Mouse (Mus musculus) cortical plate, adult 2 months (tissue): ENCODE measurements around the gene Snx25.

ENCODE experiments used
- CTCF ChIP-seq: fragments of 200-500 bp; IDR thresholded peaks from 2 replicates; pipeline ENCODE4 v1.5.1; 2011; ENCODE audit warnings: mild to moderate bottlenecking, control low read depth, low read length; ENCODE audit not compliant: insufficient read depth; ENCODE audit errors: extremely low read depth
- POLR2A ChIP-seq: fragments of 200-500 bp; IDR thresholded peaks from 2 replicates; pipeline ENCODE4 v1.6.1; 2011; ENCODE audit warnings: mild to moderate bottlenecking, low read length, control low read depth; ENCODE audit not compliant: insufficient read depth; ENCODE audit errors: extremely low read depth

- no peak for TF ChIP-seq CTCF
- no peak for TF ChIP-seq POLR2A
Observed at GRCm38 (mm10) chr8:46153042-46153441, 1.1 kb upstream of the Snx25 start.
